Mouse (Mus musculus) ovary, adult 18-20 months (tissue): Measurements from ENCODE around the gene Ercc1.
A peak's percentile ranks its signal among the peaks of the same experiment; 100 is the strongest.

Experiments used
- DNase-seq: peaks from one replicate; pipeline ENCODE4 v3.0.0; 2022; ENCODE audit warnings: low spot score, mixed read lengths

Gene Ercc1

DNA sequence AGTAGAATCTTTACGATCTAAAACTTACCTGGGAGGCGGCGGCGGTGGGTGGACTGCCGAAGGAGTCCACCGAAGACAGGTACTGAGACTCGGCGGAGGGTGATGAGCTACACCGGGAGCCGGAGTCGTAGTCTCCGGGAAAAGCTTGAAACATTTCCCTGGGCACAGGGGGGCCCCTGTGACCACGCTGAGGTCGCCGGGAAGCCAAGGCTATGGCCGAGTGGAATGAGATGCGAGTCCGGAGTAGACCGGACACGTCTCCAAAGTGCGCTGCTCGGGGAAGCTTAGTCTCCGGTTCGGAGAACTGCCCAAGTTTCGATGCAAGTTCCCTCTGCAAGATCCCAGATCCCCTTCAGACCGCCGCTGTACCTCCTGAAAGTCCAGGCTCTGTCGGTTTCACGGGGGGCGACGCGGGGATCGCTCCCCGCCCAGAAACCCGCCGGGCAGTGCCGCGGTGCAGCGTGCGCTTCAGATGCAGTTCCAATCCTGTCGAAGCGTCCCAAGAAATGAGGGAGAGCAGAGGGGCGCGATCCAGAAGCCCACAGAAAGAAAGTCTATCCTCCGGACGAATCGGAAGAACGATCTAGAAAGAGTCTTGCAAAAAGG lies 35.2 kb upstream of the Ercc1 start:
- no peak for DNase-seq

DNA sequence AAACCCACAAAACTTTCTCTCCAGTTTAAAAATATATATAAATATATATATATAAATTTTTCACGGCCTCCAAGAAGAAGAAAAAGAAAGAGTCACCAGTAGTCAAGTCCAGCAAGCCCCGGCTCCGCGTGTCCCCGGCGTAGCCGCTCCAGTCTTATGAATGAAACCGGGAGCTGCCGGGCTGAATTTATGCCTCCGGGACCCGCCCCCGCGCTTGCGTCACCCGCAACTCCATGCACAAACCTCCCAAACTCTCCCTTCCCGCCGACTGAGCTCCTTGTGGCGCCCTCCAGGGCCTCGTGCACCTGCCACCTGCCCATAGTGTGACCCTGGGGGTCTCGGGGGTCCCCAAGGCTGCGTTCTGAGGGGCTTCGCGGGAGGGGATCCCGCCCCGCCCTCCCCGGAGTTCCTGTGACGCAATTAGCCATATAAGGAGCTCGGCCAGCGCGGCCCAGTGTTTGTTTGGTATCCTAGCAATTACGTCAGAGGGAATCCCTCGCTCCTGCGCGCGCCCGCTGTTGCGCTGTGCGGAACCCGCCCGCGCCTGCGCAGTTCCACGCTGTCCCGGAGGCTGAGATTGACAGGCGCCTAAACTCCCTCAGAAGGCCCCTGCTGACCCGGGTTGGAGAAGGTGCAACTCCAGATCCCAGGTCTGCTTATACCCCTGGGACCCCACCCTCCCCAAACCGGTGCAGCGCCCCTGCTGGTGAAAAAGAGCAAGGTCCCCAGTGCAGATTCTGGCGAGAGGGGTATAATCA lies 34.5 kb upstream of the Ercc1 start, which contains the start of gene Fosb:
Fosb (minus strand) TSS at position 168 of the 758 bp plus-strand sequence.
- peak; percentile 88 for DNase-seq

DNA sequence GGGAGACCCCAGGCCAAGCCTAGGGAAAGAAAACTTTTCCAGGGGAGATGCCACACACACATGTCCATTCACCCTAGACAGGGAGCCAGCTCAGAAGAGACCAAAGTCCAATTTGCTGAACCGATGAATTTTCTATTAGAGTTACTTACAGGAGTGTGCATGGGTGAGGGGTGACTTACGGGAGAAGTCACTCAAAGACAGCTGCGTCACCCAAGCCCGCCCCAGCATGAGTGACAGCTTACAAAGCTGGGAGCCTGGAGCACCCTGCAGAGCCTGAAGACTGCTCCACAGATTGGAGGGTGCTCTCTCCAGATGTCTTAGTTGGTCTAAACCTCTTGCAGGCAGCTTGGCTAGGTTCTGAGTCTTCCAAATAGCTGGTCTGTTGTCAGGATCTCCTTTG lies 32.6 kb upstream of the Ercc1 start:
- DNase-seq = no peak

DNA sequence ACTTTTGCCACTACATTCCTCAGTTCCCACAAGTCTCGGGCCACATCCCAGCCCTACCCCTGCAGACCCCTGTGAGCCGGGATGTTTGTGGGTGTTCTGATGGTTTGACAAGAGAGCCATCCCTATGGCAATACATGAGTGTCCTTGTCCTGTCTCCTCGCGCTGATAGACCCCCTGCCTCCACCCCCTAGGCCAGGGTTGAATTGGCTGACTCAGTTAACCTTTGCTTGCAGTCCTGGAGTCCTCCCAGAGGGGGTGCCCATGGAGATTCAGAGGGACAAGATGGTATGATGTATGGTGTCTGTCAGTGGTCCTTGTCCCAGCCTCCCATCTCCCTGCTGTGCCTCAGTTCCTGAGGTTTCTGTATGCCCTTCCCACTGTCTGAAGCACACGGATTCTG lies 30.5 kb upstream of the Ercc1 start:
- DNase-seq = no peak

DNA sequence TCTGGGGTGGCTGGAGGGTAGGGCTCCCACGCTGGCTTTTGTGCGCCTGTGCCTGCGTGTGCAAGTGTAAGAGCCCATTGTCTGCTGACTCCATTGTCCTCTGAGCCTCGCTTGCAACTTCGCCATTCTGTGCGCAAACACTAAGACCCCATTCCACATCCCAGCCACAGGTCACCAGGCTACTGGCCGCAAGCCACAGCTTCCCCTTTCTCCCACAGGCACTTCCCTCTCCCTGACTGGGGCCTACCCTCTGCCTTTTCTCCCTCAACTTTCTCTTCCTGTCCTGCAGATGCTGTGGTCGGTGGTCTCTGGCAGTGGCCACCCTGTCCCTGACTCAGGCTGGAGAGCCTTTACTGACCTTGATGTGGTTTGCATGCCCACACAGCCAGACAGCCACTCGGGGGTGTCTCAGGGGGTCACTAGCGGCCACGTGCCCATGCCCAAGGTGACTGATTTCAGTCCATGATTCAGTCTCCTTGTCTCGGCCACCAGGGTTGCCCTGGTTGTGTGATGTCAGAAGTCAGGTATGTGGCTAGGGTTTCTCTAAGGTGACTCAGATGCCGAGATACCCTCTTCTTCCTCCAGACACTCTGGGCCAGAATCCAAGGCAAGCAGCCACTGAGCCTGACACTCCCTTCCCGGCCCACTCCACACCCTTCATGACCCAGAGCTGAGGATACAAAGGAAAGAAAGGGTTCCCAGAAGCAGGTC lies 28.0 kb upstream of the Ercc1 start:
- DNase-seq = no peak

DNA sequence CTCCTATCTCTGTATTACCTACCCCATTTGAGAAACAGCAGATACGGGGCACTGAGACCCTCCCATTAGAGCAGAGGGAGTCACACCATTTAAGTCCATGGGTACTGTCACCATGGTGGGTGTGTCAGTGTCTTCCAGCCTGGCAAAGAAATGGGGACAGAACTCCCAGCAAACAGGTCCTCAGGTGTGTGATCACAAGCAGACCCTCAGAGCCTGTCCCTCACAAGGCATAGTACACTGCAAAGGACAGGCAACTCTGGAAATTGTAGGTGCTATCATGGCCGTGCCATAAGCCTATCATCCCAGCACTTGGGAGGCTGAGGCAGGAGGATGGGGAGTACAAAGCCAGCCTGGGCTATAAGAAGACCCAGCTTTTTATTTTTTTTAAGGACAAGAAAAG lies 26.4 kb upstream of the Ercc1 start:
- DNase-seq = no peak

DNA sequence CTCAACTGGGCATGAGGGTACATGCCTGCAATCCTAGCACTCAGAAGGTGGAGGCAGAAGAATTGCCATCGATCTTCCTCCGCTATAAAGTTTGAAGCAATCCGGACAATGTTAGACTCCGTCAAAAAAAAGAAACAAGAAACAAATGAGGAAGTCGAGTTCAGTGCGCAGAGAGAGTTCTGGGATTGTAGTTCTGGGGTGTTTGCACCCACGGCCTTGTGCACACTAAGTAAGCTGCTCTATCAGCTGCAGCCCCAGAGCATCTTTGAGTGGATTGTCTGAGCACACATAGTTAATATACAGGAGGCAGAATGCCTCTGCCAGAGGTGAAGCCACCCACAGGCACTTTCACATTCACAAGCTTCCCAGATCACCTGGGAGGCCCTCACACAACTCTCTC lies 25.9 kb upstream of the Ercc1 start:
- no peak for DNase-seq

DNA sequence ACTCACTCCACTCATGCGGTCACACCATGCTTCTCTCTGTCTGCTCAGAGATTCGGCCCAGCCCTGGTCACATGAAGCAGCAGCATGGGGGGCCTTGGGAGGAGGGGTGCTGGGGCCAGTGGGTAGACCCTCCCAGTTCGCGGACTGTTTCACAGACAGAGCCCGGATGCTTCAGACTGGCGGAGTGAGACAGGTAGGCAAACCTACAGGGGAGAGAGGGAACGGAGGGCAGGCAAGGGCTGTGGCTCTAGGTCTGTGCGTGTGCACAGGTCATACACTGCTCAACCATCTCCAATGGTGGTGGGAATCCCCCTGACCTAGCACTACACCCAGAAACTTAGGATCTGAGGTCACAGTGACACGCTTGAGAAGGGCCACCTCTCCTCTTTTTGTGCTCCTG lies 25.1 kb upstream of the Ercc1 start:
- no peak for DNase-seq

DNA sequence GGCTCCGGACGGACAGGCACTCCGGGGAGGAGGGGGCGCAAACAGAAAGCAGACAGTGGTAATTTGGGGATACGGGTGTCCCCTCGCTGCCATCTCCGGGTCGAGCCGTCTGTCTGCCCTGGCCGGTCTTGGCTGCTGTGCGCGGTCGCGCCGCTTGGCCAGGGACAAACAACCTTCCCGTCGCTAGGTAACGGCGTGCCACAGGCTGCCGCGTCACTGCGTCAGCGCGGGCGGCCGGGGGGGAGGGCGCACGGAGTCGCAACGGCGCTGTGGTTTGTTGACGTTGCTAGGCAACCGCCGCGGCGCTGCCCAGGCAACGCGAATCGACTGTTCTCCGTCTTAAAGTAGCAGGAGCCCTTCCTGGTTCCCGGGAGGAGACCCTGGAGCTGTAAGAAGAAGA lies 24.7 kb upstream of the Ercc1 start:
- peak; percentile 93 for DNase-seq

DNA sequence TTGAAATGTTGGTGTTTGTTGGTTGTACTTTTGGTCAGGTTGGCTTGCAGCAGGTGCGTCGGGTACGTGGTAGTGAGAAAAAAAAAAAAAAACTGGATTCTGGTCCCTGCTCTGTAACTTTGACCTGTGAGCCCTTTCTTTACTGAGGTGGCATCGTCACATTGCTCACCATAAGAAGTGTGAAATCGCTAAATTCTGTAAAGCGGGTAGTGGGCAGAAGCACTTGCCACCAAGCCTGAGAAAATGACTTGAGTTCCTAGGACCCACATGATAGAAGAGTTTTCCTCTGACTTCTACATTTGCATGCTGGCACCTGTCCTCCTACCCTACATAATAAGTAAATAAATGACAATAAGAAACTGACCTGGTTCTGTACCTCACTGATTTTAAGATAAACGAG lies 23.9 kb upstream of the Ercc1 start:
- no peak for DNase-seq

DNA sequence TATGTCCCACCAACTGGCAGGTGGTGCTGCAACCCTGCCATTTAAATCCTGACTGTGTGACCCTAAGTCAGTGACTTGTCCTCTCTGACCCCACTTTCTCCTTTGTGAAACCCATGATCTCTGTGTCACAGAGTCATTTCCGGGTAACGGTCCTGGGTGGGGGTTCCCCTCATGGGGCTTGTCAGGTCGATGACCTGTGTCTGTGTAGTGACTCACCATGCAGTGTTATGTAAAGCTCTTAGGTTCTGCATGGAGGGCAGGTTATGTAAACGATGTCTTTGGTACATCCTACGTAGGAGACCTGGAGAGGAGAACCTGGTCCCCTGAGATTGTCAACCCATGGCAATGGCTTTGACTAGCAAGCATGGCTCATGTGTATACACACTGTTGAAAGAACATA lies 23.1 kb upstream of the Ercc1 start:
- DNase-seq = no peak

DNA sequence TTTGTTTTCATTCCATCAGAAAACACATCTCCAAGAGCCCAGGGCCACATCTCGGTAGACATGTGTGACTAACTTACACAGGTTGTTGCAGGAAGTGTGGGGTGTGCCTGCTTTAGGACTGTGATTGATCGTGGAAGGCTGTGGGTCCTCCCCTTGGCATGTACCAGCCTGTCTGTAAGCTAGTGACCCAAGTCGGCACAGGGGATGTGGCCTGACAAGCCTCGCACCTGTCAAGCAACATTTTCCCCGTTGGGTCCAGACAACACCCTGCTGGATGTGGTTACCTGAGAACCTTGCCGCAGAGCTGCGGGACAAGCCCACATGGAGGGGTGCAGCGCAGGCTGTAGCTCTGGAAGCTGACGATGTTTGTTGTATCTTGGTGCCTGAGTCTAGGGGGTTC lies 22.1 kb upstream of the Ercc1 start:
- no peak for DNase-seq

DNA sequence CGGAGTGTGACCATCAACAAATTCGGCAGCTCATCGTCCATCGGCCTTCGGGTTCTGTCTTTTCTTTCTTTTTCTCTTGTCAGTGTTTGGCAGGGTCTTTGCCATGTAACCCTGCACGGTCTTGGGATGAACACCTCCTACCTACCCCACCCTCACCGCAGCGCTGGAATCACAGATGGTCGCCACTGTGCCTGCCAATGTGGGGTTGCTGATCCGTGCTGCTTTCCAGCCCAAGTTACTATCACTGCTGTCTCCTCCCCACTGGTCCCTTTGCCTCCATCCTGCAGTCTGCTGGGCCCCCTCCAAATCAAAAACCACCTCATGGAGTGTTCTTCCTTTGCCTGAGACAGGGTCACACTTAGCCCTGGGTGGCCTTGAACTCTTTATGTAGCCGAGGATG lies 20.4 kb upstream of the Ercc1 start:
- no peak for DNase-seq

DNA sequence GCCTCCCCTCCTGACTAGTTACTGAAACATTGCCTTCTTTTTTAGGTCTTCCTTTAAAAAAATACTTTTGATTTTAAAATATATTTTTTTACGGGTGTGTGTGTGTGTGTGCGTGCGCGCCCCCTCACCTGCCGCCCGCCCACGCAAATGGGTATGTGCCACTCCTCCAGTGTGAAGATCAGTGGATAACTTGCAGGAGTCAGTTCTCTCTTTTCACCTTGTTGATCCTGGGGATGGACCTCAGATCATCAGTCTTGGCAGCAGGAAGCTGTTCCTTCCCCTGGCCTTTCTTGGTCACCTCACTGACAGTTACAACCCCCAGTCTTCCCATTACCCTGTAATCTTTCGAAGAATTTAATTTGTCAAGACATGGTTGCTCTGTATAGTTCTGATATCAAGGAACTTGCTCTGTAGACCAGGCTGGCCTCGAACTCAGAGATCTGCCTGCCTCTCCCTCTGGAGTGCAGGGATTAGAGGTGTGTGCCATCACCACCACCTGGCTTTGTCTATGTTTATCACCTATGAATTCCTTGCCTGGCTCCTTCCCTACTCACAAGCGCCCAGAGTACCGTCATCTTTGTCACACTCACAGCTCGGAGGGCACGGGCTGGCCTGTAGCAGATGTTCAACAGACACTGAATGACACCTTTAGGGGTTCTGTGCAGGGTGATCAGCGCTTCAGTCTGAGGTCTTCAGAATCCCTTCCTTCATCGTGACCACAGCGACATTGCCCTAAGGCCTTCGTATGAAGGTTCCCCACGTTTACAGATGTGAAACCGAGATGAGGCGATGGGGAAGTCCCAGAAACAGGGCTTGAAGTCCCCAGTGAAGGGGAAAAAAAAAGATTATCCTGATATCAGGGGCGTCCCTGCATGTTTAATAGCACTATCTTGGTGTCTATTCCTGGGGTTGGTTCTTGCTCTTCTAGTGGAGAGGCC lies 19.0 kb upstream of the Ercc1 start:
- DNase-seq = no peak

DNA sequence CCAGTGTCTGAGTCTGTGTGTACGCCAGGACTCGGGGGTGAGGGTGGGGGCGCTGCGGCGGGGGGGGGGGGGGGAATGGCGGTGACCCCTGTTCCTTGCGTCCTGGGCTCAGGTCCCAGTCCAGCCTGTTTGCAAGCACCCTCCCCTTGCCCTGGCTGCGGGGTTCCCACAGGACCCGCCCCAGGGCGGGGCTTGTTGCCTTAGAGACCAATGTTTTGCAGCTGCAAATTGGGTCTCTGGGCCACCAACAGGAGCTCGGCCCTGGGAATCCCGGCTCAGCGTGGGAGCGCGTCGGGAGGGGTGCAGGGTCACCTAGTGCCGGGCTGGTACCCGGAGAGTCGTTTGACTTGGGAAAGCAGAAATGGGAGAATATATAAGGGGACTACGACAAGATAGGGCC lies 18.2 kb upstream of the Ercc1 start:
- peak; percentile 79 for DNase-seq

DNA sequence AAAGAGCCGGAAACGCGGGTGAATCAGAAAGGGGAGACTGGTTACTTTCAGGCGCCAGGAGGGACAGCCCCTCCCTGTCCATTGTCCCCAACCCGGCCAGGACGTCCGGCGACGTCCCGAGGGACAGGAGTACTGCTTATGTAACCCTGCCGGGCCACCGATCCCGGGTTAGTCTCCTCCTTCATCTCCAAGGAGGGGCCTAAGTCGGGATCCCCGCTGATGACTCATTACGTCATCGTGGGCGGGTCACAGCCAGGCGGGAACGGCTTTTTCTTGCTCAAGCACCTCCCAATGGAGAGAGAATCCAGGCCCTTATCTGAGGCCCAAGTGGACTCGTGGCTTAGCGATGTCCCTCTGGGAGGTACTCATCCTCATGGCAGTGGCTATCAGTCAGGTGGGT lies 17.4 kb upstream of the Ercc1 start:
- peak; percentile 77 for DNase-seq

DNA sequence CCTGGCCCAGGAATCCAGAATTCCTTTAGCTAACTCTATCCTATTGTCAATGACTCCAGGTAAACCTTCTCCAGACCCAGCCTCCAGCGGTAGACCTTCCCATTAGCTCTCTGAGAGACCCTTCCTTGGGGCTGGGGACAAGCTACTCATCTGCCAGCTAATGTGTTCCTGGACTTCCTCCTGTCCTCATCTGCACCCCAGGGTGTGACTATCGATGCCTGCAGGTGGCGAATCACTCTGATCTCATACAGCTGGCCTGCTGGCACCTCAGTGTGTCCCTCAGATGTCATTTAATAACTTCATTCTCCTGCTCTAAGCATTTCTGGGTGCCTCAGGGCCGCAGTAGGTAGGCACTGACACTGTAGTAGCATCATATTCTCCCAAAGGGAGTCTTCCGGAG lies 16.8 kb upstream of the Ercc1 start:
- no peak for DNase-seq

DNA sequence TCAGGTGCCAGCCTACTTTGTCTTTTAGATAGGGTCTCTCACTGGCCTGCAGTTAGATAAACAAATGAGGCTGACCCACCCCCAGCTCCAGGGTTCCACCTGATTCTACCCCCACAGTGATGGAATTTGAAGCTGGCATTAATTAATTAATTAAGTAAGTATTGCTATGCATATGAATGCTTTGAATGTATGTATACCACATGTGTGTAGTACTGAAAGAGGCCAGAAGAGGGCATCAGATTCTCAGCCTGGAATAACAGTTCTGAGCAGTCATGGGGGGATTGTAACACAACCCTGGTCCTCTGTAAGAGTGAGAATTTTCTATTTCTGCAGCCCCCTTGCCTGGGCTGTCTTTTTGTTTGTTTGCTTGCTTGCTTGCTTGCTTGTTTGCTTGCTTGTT lies 16.2 kb upstream of the Ercc1 start:
- DNase-seq = no peak

DNA sequence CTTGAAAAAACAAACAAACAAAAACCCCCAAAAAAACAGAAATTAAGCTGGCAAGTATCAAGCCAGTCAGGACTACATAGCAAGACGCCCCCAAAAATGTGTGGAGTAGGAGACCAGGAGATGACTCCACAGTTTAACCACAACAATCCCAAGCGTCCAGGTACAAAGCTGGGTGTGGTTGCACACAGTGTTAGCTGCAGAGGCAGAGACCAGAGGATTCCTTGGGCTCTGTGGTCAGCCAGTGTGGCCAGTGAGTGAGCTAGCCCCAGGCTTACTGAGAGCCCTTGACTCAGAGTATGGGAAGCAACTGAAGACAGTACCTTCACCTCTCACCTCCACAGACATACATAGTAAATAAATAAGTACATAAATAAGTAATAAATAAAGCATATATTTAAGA lies 12.7 kb upstream of the Ercc1 start:
- DNase-seq = no peak

DNA sequence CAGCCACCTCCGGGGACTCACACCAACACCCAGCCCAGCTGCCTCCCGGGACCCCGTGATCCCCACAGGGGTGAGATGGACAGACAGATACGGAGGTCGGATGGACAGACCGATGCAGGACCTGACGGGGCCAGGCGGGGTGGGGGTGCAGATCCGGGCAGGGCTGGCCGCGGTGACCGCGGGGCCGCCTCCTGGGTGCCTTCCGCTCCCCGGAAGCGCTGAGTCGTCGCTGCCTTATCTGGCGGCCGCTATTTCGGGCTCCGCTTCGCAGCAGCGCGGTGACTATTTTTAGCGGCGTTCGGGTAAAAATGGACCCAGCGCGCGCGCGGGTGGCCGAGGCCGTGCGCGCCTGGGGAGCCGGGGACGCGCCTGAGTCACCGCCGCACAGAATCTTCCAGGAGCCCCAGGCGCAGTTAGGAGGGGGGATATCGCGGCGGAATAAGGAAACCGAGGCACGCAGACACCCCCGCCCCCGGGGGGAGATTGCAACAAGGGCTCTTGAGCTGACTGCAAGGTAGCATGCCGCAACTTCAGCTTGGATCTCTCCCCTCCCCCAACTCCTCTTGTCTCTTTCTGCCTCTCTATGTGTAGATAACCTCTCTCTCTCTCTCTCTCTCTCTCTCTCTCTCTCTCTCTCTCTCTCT lies 11.7 kb upstream of the Ercc1 start:
- peak; percentile 62 for DNase-seq

DNA sequence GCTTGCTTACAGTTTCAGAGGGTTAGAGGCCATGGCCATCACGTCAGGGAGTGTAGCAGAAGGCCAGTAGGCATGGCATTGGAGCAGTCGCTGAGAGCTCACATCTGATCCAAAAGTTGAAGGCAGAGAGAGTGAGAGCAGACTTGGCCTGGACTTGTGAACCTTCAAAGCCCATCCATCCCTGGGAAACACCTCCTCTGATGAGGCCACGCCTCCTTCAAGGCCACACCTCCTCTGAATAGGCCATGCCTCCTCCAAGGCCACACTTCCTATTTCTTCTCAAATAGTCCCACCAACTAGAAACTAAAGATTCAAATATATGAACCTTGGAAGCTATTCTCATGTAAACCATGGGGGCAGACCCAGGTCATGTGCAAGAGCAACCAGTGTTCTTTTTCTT lies 9.0 kb upstream of the Ercc1 start:
- no peak for DNase-seq

DNA sequence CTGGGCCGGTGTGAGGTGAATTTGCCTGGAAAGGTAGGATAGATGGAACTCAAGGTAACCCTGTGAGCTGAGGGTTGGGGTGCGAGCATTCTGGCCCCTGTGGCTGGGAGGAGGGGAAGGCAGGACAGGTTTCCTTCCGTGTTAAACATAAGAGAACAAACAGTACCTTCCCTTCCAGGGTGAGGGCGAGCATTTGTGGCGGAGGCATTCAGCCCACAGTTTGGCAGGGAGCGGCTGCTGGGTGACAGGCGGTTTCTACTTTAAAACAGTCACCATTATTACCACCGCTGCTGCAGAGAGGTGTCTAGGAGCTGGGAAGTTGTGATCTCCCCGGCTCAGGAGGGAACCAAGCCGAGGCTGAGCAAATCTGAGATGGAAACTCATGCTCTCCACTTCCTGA lies 7.5 kb upstream of the Ercc1 start:
- no peak for DNase-seq
